Mouse (Mus musculus) embryonic facial prominence, embryonic 14.5 days (tissue): Measurements from ENCODE around the gene Ccnd3. TPM values are rescaled to one million over a fixed set of nuclear protein-coding genes. Genes with fewer than 3 reads are reported as not detected.

Source experiments
- ATAC-seq: fragments of 200-750 bp; cut with Nextera tagmentation; 2 replicates; pipeline ENCODE4 v1.8.0; 2017; ENCODE audit warnings: low read depth, moderate number of reproducible peaks, moderate TSS enrichment
- DNase-seq: peaks from one replicate; pipeline ENCODE4 v3.0.0-alpha.2; 2015; ENCODE audit warnings: low spot score
- H3K27ac ChIP-seq: fragments of 300-500 bp; sonication (generic); replicated peaks from 2 replicates; pipeline ENCODE4 v1.5.1; 2014; ENCODE audit warnings: low read depth, mild to moderate bottlenecking, low read length, moderate library complexity
- H3K27me3 ChIP-seq: fragments of 300-500 bp; sonication (generic); replicated peaks from 2 replicates; pipeline ENCODE4 v1.6.1; 2014; ENCODE audit warnings: low read length; ENCODE audit not compliant: control insufficient read depth, insufficient read depth
- H3K36me3 ChIP-seq: fragments of 300-500 bp; sonication (generic); 2 replicates; pipeline ENCODE4 v1.6.1; 2014; ENCODE audit warnings: low read length, mixed read lengths; ENCODE audit not compliant: control insufficient read depth, insufficient read depth
- H3K4me1 ChIP-seq: fragments of 300-500 bp; sonication (generic); 2 replicates; pipeline ENCODE4 v1.6.1; 2014; ENCODE audit warnings: antibody characterized with exemption, low read length; ENCODE audit not compliant: control insufficient read depth, insufficient read depth
- H3K4me2 ChIP-seq: fragments of 300-500 bp; sonication (generic); 2 replicates; pipeline ENCODE4 v1.6.1; 2014; ENCODE audit warnings: low read depth, mild to moderate bottlenecking, low read length, moderate library complexity, mixed read lengths
- H3K4me3 ChIP-seq: fragments of 300-500 bp; sonication (generic); 2 replicates; pipeline ENCODE4 v1.5.1; 2014; ENCODE audit warnings: low read depth, mild to moderate bottlenecking, low read length
- H3K9ac ChIP-seq: fragments of 300-500 bp; sonication (generic); 2 replicates; pipeline ENCODE4 v1.6.1; 2014; ENCODE audit warnings: low read depth, mild to moderate bottlenecking, low read length, moderate library complexity, mixed read lengths
- H3K9me3 ChIP-seq: fragments of 300-500 bp; sonication (generic); 2 replicates; pipeline ENCODE4 v1.6.1; 2016; ENCODE audit warnings: low read length; ENCODE audit not compliant: control insufficient read depth
- WGBS: fragments of 180-500 bp; shearing (Covaris S2); extraction: QIAGEN DNeasy Blood & Tissue Kit; methylation state at CpG from one replicate; pipeline ENCODE4 v1.1.7; 2014; 5-methylcytosine and 5-hydroxymethylcytosine counted together
- polyA plus RNA-seq: library from polyadenylated mRNA; unstranded; fragments of >200 nt; fragmentation: Nextera tagmentation; extraction: Ambion mirVana; gene quantifications from 2 replicates; pipeline ENCODE4 v1.2.1, GENCODE M21; 2014

The Ccnd3 gene
- polyA plus RNA-seq, 1 experiment from 2014 or later: 519 TPM

GRCm38 (mm10) chr17:47465016-47465415 is 39.8 kb upstream of the Ccnd3 start:
- H3K27me3 ChIP-seq: peaks cover 27% of the 10 kb centered on the region
- H3K9me3 ChIP-seq: no peaks in the 10 kb centered on the region
- no peak overlapping the region for H3K27ac ChIP-seq
- H3K4me1 ChIP-seq: no peaks in the 10 kb centered on the region
- DNase-seq: no peak
- no peaks in the 10 kb centered on the region for H3K36me3 ChIP-seq
- WGBS: 75% methylated on average over 11 of the region's 11 CpGs
- no peak overlapping the region for H3K4me3 ChIP-seq
- H3K9ac ChIP-seq: no peak overlapping the region
- no peak for ATAC-seq
- no peak overlapping the region for H3K4me2 ChIP-seq

- H3K36me3 ChIP-seq: no peaks in the 10 kb centered on the region
- no peak overlapping the region for H3K27ac ChIP-seq
- no peak overlapping the region for H3K9ac ChIP-seq
- H3K4me2 ChIP-seq: no peak overlapping the region
- H3K4me1 ChIP-seq: peaks cover 6% of the 10 kb centered on the region
- WGBS: 21% methylated on average over 7 of the region's 9 CpGs
- DNase-seq: no peak
- no peaks in the 10 kb centered on the region for H3K9me3 ChIP-seq
- H3K4me3 ChIP-seq: no peak overlapping the region
- peaks cover 27% of the 10 kb centered on the region for H3K27me3 ChIP-seq
- no peak for ATAC-seq
Measured at GRCm38 (mm10) chr17:47466284-47466683, 38.6 kb upstream of the Ccnd3 start.

- Histone ChIP-seq H3K4me3 (no peak overlapping the region), H3K36me3 (no peaks in the 10 kb centered on the region), H3K9me3 (no peaks in the 10 kb centered on the region), H3K4me2 (no peak overlapping the region), H3K4me1 (peaks cover 6% of the 10 kb centered on the region), H3K27me3 (peaks cover 27% of the 10 kb centered on the region), H3K9ac (no peak overlapping the region), H3K27ac (no peak overlapping the region)
- ATAC-seq (no peak), DNase-seq (no peak)
- 72% methylated on average over 11 of the region's 11 CpGs for WGBS
Measured at GRCm38 (mm10) chr17:47467659-47468058, 37.2 kb upstream of the Ccnd3 start.

GRCm38 (mm10) chr17:47468063-47468462 is 36.8 kb upstream of the Ccnd3 start:
- Histone ChIP-seq H3K36me3 (no peaks in the 10 kb centered on the region), H3K4me1 (peaks cover 6% of the 10 kb centered on the region), H3K4me2 (peak overlapping the region; percentile 45), H3K27ac (no peak overlapping the region), H3K9ac (peak overlapping the region; percentile 16; the same call in 1 of the 2 replicates), H3K9me3 (no peaks in the 10 kb centered on the region), H3K27me3 (peaks cover 27% of the 10 kb centered on the region), H3K4me3 (peak overlapping the region; percentile 29)
- DNase-seq (no peak), ATAC-seq (no peak)
- WGBS: 34% methylated on average over 13 of the region's 14 CpGs

- ATAC-seq (no peak), DNase-seq (no peak)
- Histone ChIP-seq H3K9me3 (no peaks in the 10 kb centered on the region), H3K9ac (peak overlapping the region; percentile 16; the same call in 1 of the 2 replicates), H3K36me3 (no peaks in the 10 kb centered on the region), H3K4me2 (peak overlapping the region; percentile 45), H3K27ac (no peak overlapping the region), H3K4me3 (peak overlapping the region; percentile 29), H3K27me3 (peaks cover 27% of the 10 kb centered on the region), H3K4me1 (peaks cover 6% of the 10 kb centered on the region)
- WGBS: 17% methylated on average over 18 of the region's 34 CpGs
Measured at GRCm38 (mm10) chr17:47468466-47468865, 36.4 kb upstream of the Ccnd3 start.

- DNase-seq: no peak
- Histone ChIP-seq H3K9ac (no peak overlapping the region), H3K27ac (no peak overlapping the region), H3K27me3 (peaks cover 27% of the 10 kb centered on the region), H3K4me1 (peaks cover 6% of the 10 kb centered on the region), H3K36me3 (no peaks in the 10 kb centered on the region), H3K4me3 (no peak overlapping the region), H3K9me3 (no peaks in the 10 kb centered on the region), H3K4me2 (no peak overlapping the region)
- ATAC-seq: no peak
- WGBS: 86% methylated on average over 4 of the region's 4 CpGs
Measured at GRCm38 (mm10) chr17:47469642-47470041, 35.2 kb upstream of the Ccnd3 start.

GRCm38 (mm10) chr17:47470121-47470520 is 34.7 kb upstream of the Ccnd3 start:
- DNase-seq: no peak
- no peak overlapping the region for H3K4me3 ChIP-seq
- H3K27me3 ChIP-seq: peaks cover 27% of the 10 kb centered on the region
- 84% methylated on average over 4 of the region's 4 CpGs for WGBS
- no peak overlapping the region for H3K9ac ChIP-seq
- ATAC-seq: no peak
- no peaks in the 10 kb centered on the region for H3K36me3 ChIP-seq
- H3K9me3 ChIP-seq: no peaks in the 10 kb centered on the region
- no peak overlapping the region for H3K27ac ChIP-seq
- peaks cover 6% of the 10 kb centered on the region for H3K4me1 ChIP-seq
- H3K4me2 ChIP-seq: no peak overlapping the region

- Histone ChIP-seq H3K9me3 (no peaks in the 10 kb centered on the region), H3K4me3 (no peak overlapping the region), H3K4me2 (no peak overlapping the region), H3K4me1 (peaks cover 6% of the 10 kb centered on the region), H3K9ac (no peak overlapping the region), H3K27me3 (peaks cover 27% of the 10 kb centered on the region), H3K36me3 (no peaks in the 10 kb centered on the region), H3K27ac (peak overlapping the region; percentile 28; the same call in 1 of the 2 replicates)
- WGBS: 61% methylated on average over 5 of the region's 5 CpGs
- peak; percentile 80 for DNase-seq
- ATAC-seq: peak; percentile 67; the same call in 1 of the 2 replicates
Measured at GRCm38 (mm10) chr17:47470686-47471085, 34.2 kb upstream of the Ccnd3 start.
